Mouse (Mus musculus) embryonic facial prominence, embryonic 11.5 days (tissue): Measurements from ENCODE around the gene Rasl12. TPM values are rescaled to one million over a fixed set of nuclear protein-coding genes. Genes with fewer than 3 reads are reported as not detected.

Experiments used
- ATAC-seq: fragments of 200-750 bp; cut with Nextera tagmentation; replicated peaks from 2 replicates; pipeline ENCODE4 v1.8.0; 2017; ENCODE audit warnings: low read depth; ENCODE audit not compliant: insufficient number of reproducible peaks, low FRiP score, low TSS enrichment
- DNase-seq: peaks from one replicate; pipeline ENCODE4 v3.0.0-alpha.2; 2015; ENCODE audit warnings: low spot score
- H3K27ac ChIP-seq: fragments of 300-500 bp; sonication (generic); replicated peaks from 2 replicates; pipeline ENCODE4 v1.5.1; 2014; ENCODE audit warnings: mild to moderate bottlenecking, low read depth, low read length, control low read depth
- H3K27me3 ChIP-seq: fragments of 300-500 bp; sonication (generic); 2 replicates; pipeline ENCODE4 v1.6.1; 2014; ENCODE audit warnings: mild to moderate bottlenecking, low read length, moderate library complexity, mixed read lengths; ENCODE audit not compliant: control insufficient read depth, insufficient read depth
- H3K36me3 ChIP-seq: fragments of 300-500 bp; sonication (generic); replicated peaks from 2 replicates; pipeline ENCODE4 v1.6.1; 2014; ENCODE audit warnings: low read depth, mild to moderate bottlenecking, low read length, moderate library complexity, mixed read lengths; ENCODE audit not compliant: control insufficient read depth, insufficient read depth
- H3K4me1 ChIP-seq: fragments of 300-500 bp; sonication (generic); 2 replicates; pipeline ENCODE4 v1.6.1; 2014; ENCODE audit warnings: low read length, mixed read lengths; ENCODE audit not compliant: control insufficient read depth, insufficient read depth
- H3K4me2 ChIP-seq: fragments of 300-500 bp; sonication (generic); 2 replicates; pipeline ENCODE4 v1.6.1; 2014; ENCODE audit warnings: low read depth, mild to moderate bottlenecking, control low read depth, low read length, moderate library complexity
- H3K4me3 ChIP-seq: fragments of 300-500 bp; sonication (generic); 2 replicates; pipeline ENCODE4 v1.5.1; 2014; ENCODE audit warnings: low read depth, low read length, control low read depth
- H3K9ac ChIP-seq: fragments of 300-500 bp; sonication (generic); replicated peaks from 2 replicates; pipeline ENCODE4 v1.6.1; 2014; ENCODE audit warnings: mild to moderate bottlenecking, control low read depth, low read length
- H3K9me3 ChIP-seq: fragments of 300-500 bp; sonication (generic); replicated peaks from 2 replicates; pipeline ENCODE4 v1.6.1; 2016; ENCODE audit warnings: mild to moderate bottlenecking, low read length, inconsistent platforms, mixed read lengths; ENCODE audit not compliant: control insufficient read depth
- WGBS: fragments of 180-500 bp; shearing (Covaris S2); extraction: QIAGEN DNeasy Blood & Tissue Kit; methylation state at CpG from one replicate; pipeline ENCODE4 v1.1.7; 2014; 5-methylcytosine and 5-hydroxymethylcytosine counted together
- polyA plus RNA-seq: library from polyadenylated mRNA; unstranded; fragments of >200 nt; fragmentation: Nextera tagmentation; extraction: Ambion mirVana; gene quantifications from 2 replicates; pipeline ENCODE4 v1.2.1, GENCODE M21; 2014

Gene Rasl12
- polyA plus RNA-seq, 1 experiment from 2014 or later, result 7.6 TPM

DNA sequence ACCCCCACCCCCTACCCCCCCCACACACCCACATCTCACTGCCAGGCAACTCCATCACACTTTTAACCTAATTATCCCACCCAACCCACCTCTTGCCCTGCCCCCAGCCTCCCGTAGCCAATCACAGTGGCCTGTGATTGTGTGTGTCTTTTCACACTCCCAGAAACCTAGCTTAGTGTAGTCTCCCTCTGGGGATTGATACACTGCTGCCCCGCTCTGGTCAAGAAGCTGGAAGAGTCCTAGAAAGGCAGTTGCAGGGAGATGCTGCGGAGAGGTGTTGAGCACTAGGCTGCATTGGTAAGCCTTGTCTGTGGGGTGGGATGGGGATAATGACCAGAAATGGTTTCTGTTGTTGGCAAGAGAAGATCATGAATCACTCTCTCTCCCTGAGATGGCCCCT, 19.4 kb downstream of the Rasl12 start:
- Histone ChIP-seq H3K9me3 (no peaks in the 10 kb centered on the region), H3K27me3 (no peaks in the 10 kb centered on the region), H3K4me3 (no peak overlapping the region), H3K27ac (no peak overlapping the region), H3K4me1 (no peaks in the 10 kb centered on the region), H3K9ac (no peak overlapping the region), H3K36me3 (no peaks in the 10 kb centered on the region), H3K4me2 (no peak overlapping the region)
- DNase-seq, result no peak
- 51% methylated on average over 3 of the region's 3 CpGs for WGBS
- no peak for ATAC-seq

DNA sequence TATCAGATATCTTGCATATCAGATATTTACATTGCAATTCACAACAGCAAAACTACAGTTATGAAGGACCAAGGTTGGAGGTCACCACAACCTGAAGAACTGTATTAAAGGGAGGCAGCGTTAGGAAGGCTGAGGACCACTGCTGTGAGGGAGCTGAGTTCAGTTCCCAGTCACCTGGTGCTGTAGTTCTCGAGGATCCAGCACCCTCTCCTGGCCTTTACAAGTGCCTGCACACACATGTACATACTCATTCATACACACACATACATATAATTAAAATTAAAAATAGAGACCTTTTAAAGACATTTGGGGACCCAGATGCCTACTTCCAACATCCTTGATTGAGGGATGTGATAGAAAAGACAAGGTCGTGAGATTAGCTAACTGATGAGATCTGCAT, 21.3 kb downstream of the Rasl12 start:
- Histone ChIP-seq H3K4me3 (no peak overlapping the region), H3K4me2 (no peak overlapping the region)
- 81% methylated on average over 3 of the region's 3 CpGs for WGBS

DNA sequence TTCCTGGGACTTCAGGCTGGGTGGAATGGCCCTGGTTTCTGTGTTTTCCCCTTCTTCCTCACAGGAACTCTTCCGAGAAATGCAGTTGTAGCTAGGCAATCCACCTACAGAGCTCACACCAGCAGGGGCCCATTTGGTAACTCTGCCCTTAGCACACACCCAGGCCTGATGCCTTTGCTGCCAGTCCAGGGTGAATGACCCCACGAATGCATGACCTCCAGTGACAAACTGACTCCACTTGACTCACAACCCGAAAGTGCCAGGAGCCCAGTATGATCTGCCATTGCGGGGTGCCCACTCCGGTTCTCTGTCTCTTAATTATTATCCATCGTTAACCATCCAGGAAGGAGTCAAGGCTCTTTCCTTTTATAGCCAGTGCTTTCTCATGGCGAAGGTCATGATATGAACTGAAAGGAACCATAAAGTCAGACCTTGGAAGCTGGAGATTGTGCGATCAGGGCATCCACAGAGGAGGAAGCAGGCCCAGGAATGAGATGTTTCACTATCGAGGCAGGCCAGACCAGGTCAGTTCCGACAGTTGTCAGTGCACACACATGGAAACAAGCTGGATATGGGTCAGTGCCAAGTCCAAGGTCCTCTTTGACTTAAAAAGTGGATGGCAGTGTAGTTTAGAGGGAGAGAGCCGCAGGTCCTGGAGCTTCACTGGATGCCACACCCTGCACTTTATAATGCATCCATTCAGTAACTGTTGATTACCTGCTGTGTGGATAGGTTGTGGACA, 24.6 kb downstream of the Rasl12 start, which contains the start of gene Slc51b:
TSS of gene Slc51b (minus strand) at position 196 of the 742 bp plus-strand sequence.
- no peak within 1 kb of the TSS for H3K4me2 ChIP-seq
- no peaks in the 10 kb centered on the region for H3K36me3 ChIP-seq
- ATAC-seq, result no peak
- H3K27ac ChIP-seq, result no peak within 1 kb of the TSS
- WGBS, result 79% methylated on average over 11 of the region's 11 CpGs
- no peak within 1 kb of the TSS for H3K9ac ChIP-seq
- H3K9me3 ChIP-seq, result no peaks in the 10 kb centered on the region
- no peak for DNase-seq
- H3K4me1 ChIP-seq, result no peaks in the 10 kb centered on the region
- H3K27me3 ChIP-seq, result no peaks in the 10 kb centered on the region
- no peak within 1 kb of the TSS for H3K4me3 ChIP-seq

More for the DNA sequence above, 21.3 kb downstream of the Rasl12 start:
- no peak for DNase-seq
- H3K9me3 ChIP-seq, result no peaks in the 10 kb centered on the region
- no peaks in the 10 kb centered on the region for H3K27me3 ChIP-seq
- no peak overlapping the region for H3K9ac ChIP-seq
- ATAC-seq, result no peak
- no peak overlapping the region for H3K27ac ChIP-seq
- no peaks in the 10 kb centered on the region for H3K4me1 ChIP-seq
- H3K36me3 ChIP-seq, result no peaks in the 10 kb centered on the region

DNA sequence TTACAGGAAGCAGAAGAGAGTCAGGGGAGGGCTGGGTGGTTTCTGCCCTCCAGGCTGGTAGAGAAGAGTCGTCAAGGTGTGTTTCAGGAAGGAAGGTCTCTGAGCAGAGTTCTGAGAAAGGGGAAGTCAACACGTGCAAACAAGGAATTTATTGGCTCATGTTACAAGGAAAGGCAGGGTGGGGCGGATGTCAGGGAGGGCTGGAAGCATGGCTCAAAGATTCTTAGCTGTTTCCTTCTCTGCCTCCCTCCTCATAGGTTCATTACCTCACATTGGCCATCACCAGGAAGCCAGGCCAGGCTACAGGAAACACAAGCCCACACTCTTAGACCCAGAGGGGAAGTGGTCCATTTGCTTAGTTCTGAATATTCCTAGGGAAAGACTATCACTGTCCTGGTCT, 26.1 kb downstream of the Rasl12 start:
- Histone ChIP-seq H3K27ac (no peak overlapping the region), H3K9me3 (no peaks in the 10 kb centered on the region), H3K4me1 (no peaks in the 10 kb centered on the region), H3K27me3 (no peaks in the 10 kb centered on the region), H3K9ac (no peak overlapping the region), H3K4me2 (no peak overlapping the region), H3K4me3 (no peak overlapping the region), H3K36me3 (no peaks in the 10 kb centered on the region)
- no peak for DNase-seq
- 35% methylated on average over 3 of the region's 3 CpGs for WGBS
- no peak for ATAC-seq

DNA sequence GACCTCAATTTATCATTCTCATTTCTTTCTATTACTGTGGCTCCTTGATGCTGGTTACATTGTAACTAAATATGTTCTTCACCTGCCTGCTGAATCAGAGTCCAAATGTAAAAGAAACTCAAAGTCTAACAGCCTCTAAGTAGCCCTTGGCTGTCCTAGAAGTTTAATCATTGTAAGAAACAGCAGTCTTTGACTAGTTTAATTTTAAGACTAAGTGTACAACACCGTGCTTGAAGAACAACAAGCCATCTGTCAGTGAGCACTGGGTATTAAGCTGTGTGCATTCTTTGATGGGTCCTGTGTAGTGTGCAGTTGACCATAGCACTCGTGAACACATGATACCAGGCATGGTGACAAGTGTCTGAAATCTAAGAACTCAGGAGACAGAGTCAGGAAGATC, 29.2 kb downstream of the Rasl12 start:
- H3K9me3 ChIP-seq, result no peaks in the 10 kb centered on the region
- no peak overlapping the region for H3K27ac ChIP-seq
- no peak overlapping the region for H3K4me3 ChIP-seq
- H3K36me3 ChIP-seq, result no peaks in the 10 kb centered on the region
- no peak for DNase-seq
- no peak overlapping the region for H3K4me2 ChIP-seq
- no peaks in the 10 kb centered on the region for H3K27me3 ChIP-seq
- no peaks in the 10 kb centered on the region for H3K4me1 ChIP-seq
- WGBS, result 75% methylated on average over 2 of the region's 2 CpGs
- no peak overlapping the region for H3K9ac ChIP-seq
- no peak for ATAC-seq

DNA sequence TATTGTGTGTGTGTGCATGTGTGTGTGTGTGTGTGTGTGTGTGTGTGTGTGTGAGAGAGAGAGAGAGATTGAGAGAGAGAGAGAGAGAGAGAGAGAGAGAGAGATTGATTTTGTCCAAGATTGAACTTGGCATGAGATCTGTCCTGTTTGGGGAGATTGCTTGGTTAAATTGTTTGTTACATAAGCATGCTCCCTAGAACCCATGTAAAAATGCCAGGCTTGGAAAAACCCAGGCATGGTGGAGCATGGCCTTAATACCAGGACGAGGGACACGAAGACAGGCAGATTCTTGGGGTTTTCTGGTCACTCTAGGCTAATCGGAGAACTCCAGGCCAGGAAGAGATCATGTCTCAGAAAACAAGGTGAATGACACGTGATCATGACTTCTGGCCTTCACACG, 29.7 kb downstream of the Rasl12 start:
- Histone ChIP-seq H3K9ac (no peak overlapping the region), H3K4me3 (no peak overlapping the region), H3K36me3 (no peaks in the 10 kb centered on the region), H3K27me3 (no peaks in the 10 kb centered on the region), H3K27ac (no peak overlapping the region), H3K4me1 (no peaks in the 10 kb centered on the region), H3K9me3 (no peaks in the 10 kb centered on the region), H3K4me2 (no peak overlapping the region)
- WGBS, result 80% methylated on average over 5 of the region's 5 CpGs
- DNase-seq (no peak), ATAC-seq (no peak)

DNA sequence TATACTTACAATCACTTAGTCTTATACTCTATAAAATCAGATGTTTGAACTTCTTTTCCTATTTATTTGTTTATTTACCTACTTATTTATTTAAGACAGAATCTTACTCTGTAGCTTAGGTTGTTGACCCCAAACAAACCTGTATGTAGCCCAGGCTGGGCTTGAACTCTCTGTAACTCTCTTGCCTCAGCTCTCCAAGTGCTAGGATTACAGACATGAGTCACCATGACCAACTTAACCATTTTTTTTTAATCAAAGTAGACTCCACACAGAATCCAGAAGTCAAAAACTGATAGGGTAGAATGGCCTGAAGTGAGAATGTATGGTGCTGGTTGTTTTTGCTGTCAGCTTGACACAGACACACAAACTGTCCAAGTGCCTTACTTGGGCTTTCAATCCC, 32.1 kb downstream of the Rasl12 start:
- H3K27ac ChIP-seq, result no peak overlapping the region
- DNase-seq (no peak), ATAC-seq (no peak)
- H3K27me3 ChIP-seq, result no peaks in the 10 kb centered on the region
- H3K4me1 ChIP-seq, result no peaks in the 10 kb centered on the region
- H3K9me3 ChIP-seq, result no peaks in the 10 kb centered on the region
- no peak overlapping the region for H3K9ac ChIP-seq
- H3K4me2 ChIP-seq, result no peak overlapping the region
- no peaks in the 10 kb centered on the region for H3K36me3 ChIP-seq
- H3K4me3 ChIP-seq, result no peak overlapping the region

DNA sequence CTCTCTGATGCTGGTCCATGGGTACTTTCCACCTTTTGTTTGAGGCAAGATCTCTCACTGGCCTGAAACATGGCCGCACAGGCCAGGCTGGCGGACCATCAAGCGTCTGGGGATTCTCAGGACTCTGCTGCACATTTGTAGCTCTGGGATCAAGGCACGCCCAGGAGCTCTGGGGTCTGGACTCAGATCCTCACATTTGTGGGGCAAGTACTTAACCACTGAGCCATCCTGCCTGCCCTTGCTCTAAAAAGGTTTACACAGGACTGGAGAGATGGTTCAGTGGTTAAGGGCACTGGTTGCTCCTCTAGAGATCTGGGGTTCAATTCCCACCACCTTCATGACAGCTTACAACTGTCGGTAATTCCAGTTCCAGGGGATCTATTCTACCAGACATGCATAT, 32.6 kb downstream of the Rasl12 start:
- H3K27ac ChIP-seq, result no peak overlapping the region
- DNase-seq (no peak), ATAC-seq (no peak)
- H3K27me3 ChIP-seq, result no peaks in the 10 kb centered on the region
- H3K4me3 ChIP-seq, result no peak overlapping the region
- H3K36me3 ChIP-seq, result no peaks in the 10 kb centered on the region
- H3K9me3 ChIP-seq, result no peaks in the 10 kb centered on the region
- no peaks in the 10 kb centered on the region for H3K4me1 ChIP-seq
- H3K4me2 ChIP-seq, result no peak overlapping the region
- 85% methylated on average over 5 of the region's 5 CpGs for WGBS
- H3K9ac ChIP-seq, result no peak overlapping the region
